In genomic region chr1:157875006-157875405, GRCm38 (mm10) we compare ENCODE assay signal across 8 mouse cellular contexts.
"Had no signal": no experiment of that assay in that cellular context is flagged by ENCODE, and none has a peak within 500 bp of the region (broad histone marks: within the 10 kb centered on the region; RNA-seq: fewer than 3 reads in every experiment).

No protein-coding gene starts in this region.

- DNase-seq: liver, postnatal 0 days; lung, adult 2 months; lung, postnatal 14 days; lung, postnatal 36 days; right cerebral cortex, postnatal 14 days; thymus, adult 18-20 months; thymus, postnatal 14 days; thymus, postnatal 36 days had no signal
